Mouse (Mus musculus) hindbrain, postnatal 0 days (tissue): ENCODE measurements around the gene Crygs. TPM values are rescaled to one million over a fixed set of nuclear protein-coding genes. Genes with fewer than 3 reads are reported as not detected.
A peak's percentile ranks its signal among the peaks of the same experiment; 100 is the strongest.

Source experiments
- ATAC-seq: fragments of 200-750 bp; cut with Nextera tagmentation; 2 replicates; pipeline ENCODE4 v1.8.0; 2017; ENCODE audit warnings: mild to moderate bottlenecking, moderate TSS enrichment, moderate library complexity
- DNase-seq: peaks from one replicate; pipeline ENCODE4 v3.0.0-alpha.2; 2015; ENCODE audit warnings: low spot score
- H3K27ac ChIP-seq: fragments of 300-500 bp; sonication (generic); 2 replicates; pipeline ENCODE4 v1.5.1; 2014; ENCODE audit warnings: mild to moderate bottlenecking
- H3K27me3 ChIP-seq: fragments of 300-500 bp; sonication (generic); 2 replicates; pipeline ENCODE4 v1.6.1; 2014; ENCODE audit warnings: low read length, mixed read lengths; ENCODE audit not compliant: insufficient read depth
- H3K36me3 ChIP-seq: fragments of 300-500 bp; sonication (generic); 2 replicates; pipeline ENCODE4 v1.6.1; 2014; ENCODE audit warnings: low read length, mixed read lengths; ENCODE audit not compliant: insufficient read depth
- H3K4me1 ChIP-seq: fragments of 300-500 bp; sonication (generic); 2 replicates; pipeline ENCODE4 v1.6.1; 2014; ENCODE audit warnings: antibody characterized with exemption, low read length, mixed read lengths; ENCODE audit not compliant: insufficient read depth
- H3K4me2 ChIP-seq: fragments of 300-500 bp; sonication (generic); 2 replicates; pipeline ENCODE4 v1.6.1; 2014; ENCODE audit warnings: low read depth, mild to moderate bottlenecking, low read length, moderate library complexity, mixed read lengths
- H3K4me3 ChIP-seq: fragments of 300-500 bp; sonication (generic); 2 replicates; pipeline ENCODE4 v1.5.1; 2014; ENCODE audit warnings: low read length
- H3K9ac ChIP-seq: fragments of 300-500 bp; sonication (generic); replicated peaks from 2 replicates; pipeline ENCODE4 v1.6.1; 2014; ENCODE audit warnings: mild to moderate bottlenecking, low read length, moderate library complexity, mixed read lengths
- H3K9me3 ChIP-seq: fragments of 300-500 bp; sonication (generic); 2 replicates; pipeline ENCODE4 v1.6.1; 2016; ENCODE audit warnings: low read length, mixed read lengths
- CTCF ChIP-seq: IDR thresholded peaks from 2 replicates; pipeline ENCODE4 v1.5.1; 2016; ENCODE audit warnings: antibody characterized with exemption, control low read depth, low read depth
- WGBS: fragments of 180-500 bp; shearing (Covaris S2); extraction: QIAGEN DNeasy Blood & Tissue Kit; methylation state at CpG from one replicate; pipeline ENCODE4 v1.1.7; 2014; 5-methylcytosine and 5-hydroxymethylcytosine counted together
- polyA plus RNA-seq: library from polyadenylated mRNA; unstranded; fragments of >200 nt; fragmentation: Nextera tagmentation; extraction: Ambion mirVana; gene quantifications from 2 replicates; pipeline ENCODE4 v1.2.1, GENCODE M21; 2015
- total RNA-seq: library from RNA; depleted of rRNA; stranded (reverse); fragments of >200 nt; gene quantifications from 2 replicates; pipeline ENCODE4 v1.2.3, GENCODE M21; 2014

Gene Crygs
- total and polyA plus RNA-seq, 2 experiments from 2014 or later = 0.28 TPM; not detected in 1

DNA sequence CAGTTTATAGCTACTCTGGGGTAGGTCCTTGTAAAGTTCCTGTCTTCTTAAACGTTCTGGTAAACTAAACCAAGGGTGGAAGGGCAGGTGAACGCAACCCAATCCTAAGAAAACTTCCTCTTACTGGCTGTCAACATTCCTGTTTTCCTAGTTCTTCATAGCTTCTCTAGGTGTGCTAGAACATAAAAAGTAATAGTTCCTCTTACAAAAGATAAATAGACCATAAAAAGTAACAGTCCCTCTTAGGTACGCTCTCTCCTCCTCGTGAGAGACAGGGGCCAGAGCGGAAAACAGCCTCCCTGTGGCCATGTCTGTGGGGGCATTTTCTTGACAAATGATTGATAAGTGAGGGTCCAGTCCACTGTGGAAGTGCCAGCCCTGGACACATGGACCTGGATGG is 33.5 kb upstream of the Crygs start:
- TF ChIP-seq CTCF = no peak
- ATAC-seq = no peak

DNA sequence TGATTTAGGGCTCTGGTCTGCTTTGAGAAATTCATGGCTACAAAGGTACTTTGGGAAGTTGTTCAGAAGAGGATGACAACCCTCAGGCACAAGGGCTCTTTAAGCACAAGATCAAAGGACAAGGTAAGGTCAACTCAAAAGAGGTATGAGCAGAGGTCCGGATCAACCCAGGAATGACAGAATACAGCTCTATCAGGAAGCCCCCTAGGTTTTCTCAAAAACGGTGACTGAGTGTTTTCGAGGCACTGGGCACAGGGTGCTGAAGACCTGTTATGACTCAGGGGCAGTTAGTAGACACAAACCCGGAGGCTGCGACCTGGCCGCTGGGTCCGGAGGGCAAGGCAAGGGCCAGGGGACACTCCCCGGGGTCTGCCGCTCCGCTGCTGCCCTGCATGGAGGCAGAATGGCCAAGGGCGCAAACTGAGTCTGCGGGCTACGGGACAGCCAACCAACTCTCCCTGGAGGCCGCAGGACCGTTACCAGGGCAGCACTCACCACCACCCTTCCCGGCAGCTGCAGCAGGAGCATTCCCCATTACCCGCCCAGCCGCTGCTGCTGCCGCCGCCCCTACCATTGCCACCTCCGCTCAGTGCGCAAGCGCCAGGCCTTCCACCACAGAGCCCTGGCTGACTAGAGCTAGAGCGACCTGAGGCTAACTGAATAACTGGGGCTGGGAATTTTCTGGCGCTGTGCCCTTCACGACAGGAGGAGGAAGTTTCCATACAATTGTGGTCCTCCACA is 32.9 kb upstream of the Crygs start:
- H3K4me2 ChIP-seq = peak overlapping the region; percentile 99
- no peak for TF ChIP-seq CTCF
- no peaks in the 10 kb centered on the region for H3K27me3 ChIP-seq
- 0 out of 2 replicates have a peak, but pooled peaks cover 7% of the 10 kb centered on the region for H3K4me1 ChIP-seq
- peak overlapping the region; percentile 75 for H3K9ac ChIP-seq
- WGBS = 7% methylated on average over 26 of the region's 26 CpGs
- DNase-seq (peak; percentile 92), ATAC-seq (peak; percentile 96)
- H3K27ac ChIP-seq = peak overlapping the region; percentile 68
- H3K4me3 ChIP-seq = peak overlapping the region; percentile 60
- H3K36me3 ChIP-seq = 0 out of 2 replicates have a peak, but pooled peaks cover 5% of the 10 kb centered on the region
- no peaks in the 10 kb centered on the region for H3K9me3 ChIP-seq

More for the DNA sequence above, 33.5 kb upstream of the Crygs start:
- no peaks in the 10 kb centered on the region for H3K9me3 ChIP-seq
- peak overlapping the region; percentile 60 for H3K4me3 ChIP-seq
- WGBS = 68% methylated on average over 5 of the region's 5 CpGs
- peak overlapping the region; percentile 99 for H3K4me2 ChIP-seq
- H3K27ac ChIP-seq = peak overlapping the region; percentile 68; the same call in 1 of the 2 replicates
- no peaks in the 10 kb centered on the region for H3K27me3 ChIP-seq
- H3K4me1 ChIP-seq = 0 out of 2 replicates have a peak, but pooled peaks cover 7% of the 10 kb centered on the region
- no peak for DNase-seq
- H3K9ac ChIP-seq = peak overlapping the region; percentile 30; the same call in 1 of the 2 replicates
- 0 out of 2 replicates have a peak, but pooled peaks cover 5% of the 10 kb centered on the region for H3K36me3 ChIP-seq

DNA sequence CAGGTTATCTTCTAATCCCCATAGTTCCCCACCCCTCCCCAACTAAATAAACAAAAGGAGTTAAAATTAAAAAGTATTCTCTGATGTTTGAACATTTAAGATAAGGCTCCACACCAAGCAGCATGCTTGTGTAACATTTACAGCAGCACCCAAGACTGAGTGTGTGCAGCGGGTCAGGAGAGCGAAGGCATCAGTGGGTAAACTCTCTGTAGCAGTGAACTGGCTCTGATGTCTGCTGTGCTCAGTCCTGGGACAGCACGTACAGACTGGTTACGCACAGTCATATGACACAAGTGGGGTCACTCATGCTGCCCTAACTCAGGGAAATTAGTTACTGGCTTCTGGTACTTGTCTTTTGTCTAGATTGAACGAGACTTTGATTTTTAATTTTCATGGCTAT is 31.5 kb upstream of the Crygs start:
- Histone ChIP-seq H3K27me3 (no peaks in the 10 kb centered on the region), H3K4me2 (no peak overlapping the region), H3K4me3 (no peak overlapping the region), H3K27ac (no peak overlapping the region), H3K9ac (no peak overlapping the region), H3K4me1 (0 out of 2 replicates have a peak, but pooled peaks cover 7% of the 10 kb centered on the region), H3K36me3 (peaks cover 5% of the 10 kb centered on the region; the same call in 1 of the 2 replicates), H3K9me3 (no peaks in the 10 kb centered on the region)
- no peak for DNase-seq
- no peak for TF ChIP-seq CTCF
- 92% methylated on average over 5 of the region's 5 CpGs for WGBS
- no peak for ATAC-seq

DNA sequence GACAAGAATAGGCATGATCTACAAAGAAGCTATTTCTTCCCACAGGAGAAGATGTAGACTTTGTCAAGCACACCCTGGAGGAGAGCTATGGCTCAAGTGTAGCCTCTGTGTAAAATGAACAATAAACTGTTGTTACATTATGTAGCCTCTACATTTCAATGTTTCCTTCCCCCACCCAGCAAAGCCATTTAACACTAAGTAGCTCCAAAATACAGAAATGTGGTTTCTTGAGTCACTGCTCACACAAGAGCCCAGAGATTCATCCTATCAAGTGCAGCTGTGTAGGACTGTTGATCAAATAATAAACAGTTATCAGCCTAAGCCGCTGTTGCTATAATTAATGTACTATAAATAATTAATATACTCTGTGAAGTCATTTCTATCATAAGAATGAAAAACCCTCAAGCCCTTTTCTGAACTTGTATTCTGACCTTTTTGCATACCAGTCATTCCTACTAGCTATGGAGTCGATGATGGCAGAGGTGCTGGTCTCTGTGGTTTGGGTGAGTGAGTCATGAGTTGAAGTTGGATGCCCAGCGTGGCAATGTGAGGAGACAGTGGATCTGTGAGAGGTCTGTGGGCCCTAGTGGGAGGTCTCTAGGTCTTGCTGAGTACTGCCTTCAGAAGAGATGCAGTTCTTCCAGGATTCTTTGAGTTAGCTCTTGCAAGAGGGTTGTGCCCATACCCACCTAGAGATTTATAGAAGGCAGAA is 27.9 kb upstream of the Crygs start:
- Histone ChIP-seq H3K36me3 (peaks cover 5% of the 10 kb centered on the region; the same call in 1 of the 2 replicates), H3K9me3 (no peaks in the 10 kb centered on the region), H3K4me3 (no peak overlapping the region), H3K27me3 (no peaks in the 10 kb centered on the region), H3K4me2 (no peak overlapping the region), H3K9ac (no peak overlapping the region), H3K4me1 (no peaks in the 10 kb centered on the region), H3K27ac (no peak overlapping the region)
- WGBS = 94% methylated on average over 3 of the region's 3 CpGs
- no peak for TF ChIP-seq CTCF
- ATAC-seq (no peak), DNase-seq (no peak)

DNA sequence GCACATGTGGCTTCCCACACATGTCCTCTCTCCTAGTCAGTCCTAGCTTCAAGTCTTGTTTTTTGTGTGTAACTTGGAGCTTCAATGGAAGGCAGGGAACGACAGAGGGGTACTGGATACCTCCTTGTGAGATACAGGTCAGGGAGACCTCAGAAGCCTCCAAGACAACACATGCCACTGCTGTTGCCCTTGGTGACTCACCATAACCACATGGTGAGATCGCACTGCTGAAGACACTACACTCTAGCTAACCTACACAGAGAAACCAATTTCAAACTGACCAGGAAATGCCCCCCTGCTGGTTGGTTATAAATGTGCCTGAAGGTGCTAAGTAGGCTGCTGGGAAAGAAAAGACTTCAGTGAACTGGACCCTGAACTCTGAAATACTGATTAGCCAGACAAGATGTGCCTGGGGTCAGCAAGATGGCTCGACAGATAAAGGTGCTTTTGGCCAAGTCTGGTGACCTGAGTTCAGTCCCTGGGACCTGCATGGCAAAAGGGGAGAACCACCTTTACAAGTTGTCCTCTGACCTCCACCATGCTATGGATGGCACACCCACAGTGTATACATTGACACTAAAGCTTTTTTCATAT is 21.7 kb upstream of the Crygs start:
- no peaks in the 10 kb centered on the region for H3K36me3 ChIP-seq
- ATAC-seq (no peak), DNase-seq (no peak)
- H3K4me3 ChIP-seq = no peak overlapping the region
- H3K4me2 ChIP-seq = no peak overlapping the region
- H3K9me3 ChIP-seq = no peaks in the 10 kb centered on the region
- no peak overlapping the region for H3K27ac ChIP-seq
- WGBS = 81% methylated on average over 3 of the region's 3 CpGs
- no peak for TF ChIP-seq CTCF
- no peak overlapping the region for H3K9ac ChIP-seq
- no peaks in the 10 kb centered on the region for H3K27me3 ChIP-seq
- H3K4me1 ChIP-seq = no peaks in the 10 kb centered on the region

DNA sequence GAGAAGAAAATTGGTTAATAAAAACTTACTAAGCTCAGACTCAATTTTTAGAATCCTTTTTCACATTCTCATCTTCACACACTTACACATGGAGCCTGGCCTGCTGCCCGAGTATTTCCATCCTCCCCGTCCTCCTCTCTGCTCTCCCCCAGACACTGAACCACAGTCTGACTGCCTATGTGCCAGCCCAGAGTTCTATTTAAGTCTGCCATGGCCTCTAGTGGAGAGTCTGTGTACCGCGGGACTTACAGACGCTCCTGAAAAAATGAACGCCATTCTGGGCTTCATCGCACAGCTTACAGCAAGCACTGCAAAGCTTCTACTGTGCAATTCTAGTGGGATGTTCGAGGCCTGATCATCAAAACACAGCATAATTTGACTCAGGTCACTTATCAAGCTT is 9.4 kb upstream of the Crygs start:
- H3K4me2 ChIP-seq = no peak overlapping the region
- ATAC-seq (peak; percentile 92), DNase-seq (peak; percentile 78)
- no peaks in the 10 kb centered on the region for H3K27me3 ChIP-seq
- H3K4me3 ChIP-seq = no peak overlapping the region
- peak; percentile 71 for TF ChIP-seq CTCF
- H3K36me3 ChIP-seq = peaks cover 4% of the 10 kb centered on the region; the same call in 1 of the 2 replicates
- H3K9ac ChIP-seq = no peak overlapping the region
- no peak overlapping the region for H3K27ac ChIP-seq
- no peaks in the 10 kb centered on the region for H3K9me3 ChIP-seq
- no peaks in the 10 kb centered on the region for H3K4me1 ChIP-seq
- 34% methylated on average over 8 of the region's 8 CpGs for WGBS
